Mouse (Mus musculus): Measurements from ENCODE around the gene Cux2.

Gene Cux2

DNA sequence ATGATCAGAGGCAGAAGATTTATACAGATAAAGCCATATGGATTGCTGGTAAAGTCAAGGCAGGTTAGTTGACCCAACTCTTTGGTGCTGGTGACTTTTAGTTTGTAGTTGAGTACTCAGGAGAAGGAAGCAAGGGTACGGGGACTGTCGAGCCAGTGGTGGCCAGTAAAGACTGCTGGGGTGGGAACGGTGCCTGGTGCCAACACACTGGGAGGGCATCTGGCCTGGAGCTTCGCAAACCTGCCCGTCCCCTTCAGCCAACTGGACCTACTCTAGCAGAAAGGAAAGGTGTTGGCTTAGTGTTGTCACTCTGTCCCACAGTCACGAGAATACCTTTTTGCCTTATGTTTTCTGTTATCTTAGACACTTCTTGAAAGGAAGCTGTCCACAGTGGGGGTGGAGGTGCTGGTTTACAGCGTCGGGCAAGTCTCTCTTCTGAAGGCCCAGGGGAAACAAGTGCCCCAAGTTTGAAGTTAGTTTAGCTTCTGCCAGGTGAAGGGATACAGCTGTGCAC is 234.0 kb downstream of the Cux2 start:
- no peak for DNase-seq

DNA sequence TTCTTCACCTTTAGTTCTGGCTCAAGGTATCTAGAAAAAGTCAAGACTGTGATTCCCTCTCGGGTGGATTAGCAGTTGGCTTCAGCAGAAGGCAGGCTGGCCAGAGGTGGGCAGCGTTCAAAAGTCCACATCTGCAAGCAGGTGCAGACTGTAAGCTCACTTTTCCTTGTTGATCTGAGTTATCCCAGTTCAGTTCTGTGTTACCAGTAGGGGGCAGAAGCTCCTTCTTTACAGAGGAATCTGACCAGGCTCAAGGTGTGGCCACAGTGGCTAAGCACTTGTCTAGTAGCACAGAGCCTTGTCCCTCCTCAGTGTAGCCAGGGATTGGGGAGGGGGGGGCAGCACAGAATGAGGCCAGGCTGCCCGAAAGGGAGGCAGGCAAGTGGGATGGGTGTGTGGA is 234.8 kb downstream of the Cux2 start:
- peak; percentile 84 to 91 for DNase-seq

DNA sequence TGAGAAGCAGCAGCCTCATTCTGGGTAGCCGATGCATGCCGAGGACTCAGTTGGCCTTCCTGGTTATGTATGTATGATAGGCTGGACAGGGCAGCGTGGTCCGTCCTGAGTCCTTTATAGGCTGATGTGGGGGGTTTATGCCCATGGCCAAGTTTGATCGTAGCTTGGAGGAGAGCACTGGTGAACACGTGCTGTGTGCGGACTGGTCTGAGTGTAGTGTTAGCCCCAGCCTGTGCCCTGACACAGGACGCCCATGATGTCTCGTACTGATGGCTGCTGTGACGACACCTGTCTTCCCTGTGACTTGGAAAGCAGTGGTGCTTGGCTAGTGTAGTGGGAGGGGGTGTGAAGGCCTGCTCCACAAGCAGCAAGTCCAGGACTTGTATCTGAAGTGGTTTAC is 236.2 kb downstream of the Cux2 start:
- no peak for DNase-seq

DNA sequence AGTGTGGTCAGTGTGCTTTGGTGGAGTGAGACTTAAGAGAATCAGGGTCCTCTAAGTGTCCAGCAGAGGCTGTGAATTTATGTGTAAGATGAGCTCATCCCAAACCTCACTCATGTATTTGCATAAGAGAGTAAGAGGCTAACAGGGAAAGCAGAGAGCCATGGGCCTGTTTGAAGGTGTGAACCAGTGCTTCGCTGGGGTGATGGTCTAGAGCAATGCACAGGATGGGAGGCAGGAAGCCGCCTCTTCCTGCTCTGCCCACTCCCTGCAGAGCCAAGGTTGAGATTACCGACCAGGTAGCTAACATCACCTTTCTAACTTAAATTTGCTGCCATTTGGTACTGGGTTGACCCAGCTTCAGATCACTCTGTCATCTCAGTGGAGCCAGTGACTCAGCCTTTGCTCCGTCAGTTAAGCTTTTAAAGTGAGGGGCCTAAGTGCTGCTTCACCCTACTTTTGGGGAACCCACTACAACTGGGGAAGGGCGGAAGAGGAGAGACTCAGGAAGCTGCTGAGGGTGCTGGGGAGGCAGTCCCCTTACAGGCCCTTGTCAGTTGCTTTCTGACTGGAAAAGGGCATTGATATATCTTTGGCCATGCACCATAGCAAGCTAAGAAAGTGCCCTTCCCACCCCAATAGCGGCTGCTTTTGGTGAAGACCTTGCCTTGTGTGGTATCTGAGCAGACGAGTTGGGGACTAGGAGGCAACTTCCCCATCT is 237.2 kb downstream of the Cux2 start:
- DNase-seq, result no peak

DNA sequence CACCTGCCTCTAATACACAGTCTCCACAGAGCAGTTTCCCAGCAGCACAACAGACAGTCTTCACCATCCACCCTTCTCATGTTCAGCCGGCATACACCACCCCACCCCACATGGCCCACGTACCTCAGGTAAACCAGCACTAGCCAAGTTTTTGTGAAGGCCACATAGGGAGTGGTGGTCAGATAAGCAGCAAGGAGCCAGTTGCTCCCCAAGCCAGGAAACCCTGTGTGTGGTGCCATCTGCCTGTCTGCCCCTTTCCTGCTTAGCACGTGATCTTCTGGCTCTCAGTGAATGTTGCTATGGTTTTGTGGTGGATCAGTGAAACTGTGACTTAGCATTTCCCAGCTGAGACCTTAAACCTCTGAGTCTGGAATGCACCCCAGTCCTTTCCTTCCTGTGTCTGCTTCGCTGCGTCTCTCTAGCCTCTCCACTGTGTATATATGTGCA is 238.4 kb downstream of the Cux2 start:
- no peak for DNase-seq

DNA sequence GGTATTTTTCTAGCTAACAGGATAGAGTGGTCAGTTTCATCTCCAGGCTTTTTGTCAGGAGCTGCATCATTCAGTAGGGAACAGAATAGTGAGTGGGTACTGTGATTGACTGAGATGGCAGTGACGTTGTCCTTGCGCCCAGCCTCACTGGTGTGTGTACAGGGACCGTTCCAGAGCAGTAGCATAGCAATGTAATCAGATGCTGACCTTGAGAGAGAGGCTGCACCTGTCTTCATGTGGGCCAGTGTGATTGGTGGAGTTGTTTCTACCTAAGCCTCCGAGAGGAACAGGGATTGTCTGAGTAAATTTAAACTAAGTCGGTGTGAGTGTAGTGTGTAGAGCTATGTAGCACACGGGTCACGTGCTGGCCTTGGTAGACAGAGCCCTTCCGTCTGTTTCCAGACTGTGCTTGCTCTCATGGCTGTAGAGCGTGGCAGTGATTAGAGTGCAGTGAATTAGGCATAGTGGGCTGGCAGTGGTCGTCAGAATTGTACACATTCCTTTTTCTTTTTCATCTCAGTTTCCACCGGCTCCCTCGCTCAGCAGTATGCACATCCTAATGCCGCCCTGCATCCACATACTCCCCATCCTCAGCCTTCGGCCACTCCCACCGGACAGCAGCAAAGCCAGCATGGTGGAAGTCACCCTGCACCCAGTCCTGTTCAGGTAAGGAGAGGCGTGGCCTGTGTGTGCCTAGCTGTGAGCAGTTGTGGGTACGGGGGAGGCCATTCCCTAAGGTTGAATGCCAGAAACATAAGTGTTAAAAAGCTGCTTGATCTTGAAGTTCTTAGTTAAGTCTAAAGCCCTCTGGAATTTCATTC is 239.4 kb downstream of the Cux2 start:
- DNase-seq, result no peak

DNA sequence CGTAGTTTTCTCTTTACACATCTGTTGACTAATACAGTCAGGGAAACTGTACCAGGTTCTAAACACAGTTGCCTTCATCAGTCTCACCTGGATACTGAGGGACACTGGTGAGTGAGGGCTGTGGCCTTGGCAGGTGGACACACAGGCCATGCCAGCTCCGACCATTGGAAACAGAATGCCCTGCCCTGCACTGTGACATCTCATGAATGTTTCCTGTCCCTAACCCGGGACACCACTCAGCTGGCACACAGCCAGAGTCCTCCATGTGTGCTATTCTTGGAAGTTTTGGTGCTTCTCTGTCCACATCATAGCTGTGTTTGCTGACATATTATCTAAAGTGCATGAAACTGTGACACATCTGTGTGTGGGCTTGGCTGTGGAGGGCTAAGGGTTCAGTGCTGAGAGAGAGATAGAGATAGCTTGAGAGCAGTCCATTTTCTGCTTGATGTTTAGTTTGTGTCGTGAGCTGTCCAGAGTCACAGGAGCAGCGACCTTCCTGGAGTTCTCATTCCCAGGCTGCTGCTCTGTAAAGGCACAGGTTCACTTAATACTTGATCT is 240.2 kb downstream of the Cux2 start:
- peak; percentile 51 to 74 for DNase-seq

DNA sequence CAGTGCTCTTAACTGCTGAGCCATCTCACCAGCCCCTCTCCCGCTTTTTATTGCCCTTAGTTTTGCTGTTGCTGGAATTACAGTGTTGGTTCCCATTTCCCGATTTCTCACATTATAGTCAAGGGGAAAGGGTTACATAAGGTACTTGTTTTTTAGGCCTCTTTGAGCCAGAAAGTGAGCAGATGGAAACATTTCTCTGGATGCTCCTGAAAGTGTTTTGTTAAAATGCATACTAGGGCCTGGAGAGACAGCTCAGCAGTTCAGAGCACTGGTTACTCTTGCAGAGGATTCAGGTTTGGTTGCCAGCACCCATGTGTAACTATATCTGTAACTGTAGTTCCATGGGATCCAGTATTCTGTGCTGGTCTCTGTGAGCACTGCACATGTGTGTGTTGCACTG is 241.7 kb downstream of the Cux2 start:
- no peak for DNase-seq

DNA sequence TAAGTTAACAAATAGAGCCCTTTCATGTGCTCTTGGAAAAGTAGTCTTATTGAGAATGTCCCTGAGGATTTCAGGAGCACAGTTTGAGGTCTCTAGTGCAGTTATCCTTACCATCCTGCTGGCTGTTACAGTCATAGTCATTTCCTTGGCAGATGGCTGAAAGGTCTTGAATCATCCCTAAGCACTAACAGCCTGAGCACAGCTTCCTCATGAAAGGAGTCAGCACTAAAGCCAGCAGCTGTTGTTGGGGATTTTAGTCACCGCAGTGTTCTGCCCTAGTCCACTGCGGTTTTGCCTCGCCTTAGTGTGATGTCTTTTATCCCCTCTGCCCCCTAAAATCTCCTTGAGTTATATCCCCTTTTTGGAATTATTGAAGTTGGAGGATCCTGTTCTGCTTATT is 242.7 kb downstream of the Cux2 start:
- DNase-seq, result no peak
